Mouse (Mus musculus): ENCODE data around the gene Epb41. TPM values are rescaled to one million over a fixed set of nuclear protein-coding genes. Genes with fewer than 3 reads are reported as not detected.

Epb41 gene
- polyA plus RNA-seq, 1 experiment from 2014 or later, result 52.0 TPM

GRCm38 (mm10) chr4:131898503-131899179 lies 176.5 kb downstream of the Epb41 start:
- DNase-seq (ENCODE audit: low spot score), result no peak

DNA sequence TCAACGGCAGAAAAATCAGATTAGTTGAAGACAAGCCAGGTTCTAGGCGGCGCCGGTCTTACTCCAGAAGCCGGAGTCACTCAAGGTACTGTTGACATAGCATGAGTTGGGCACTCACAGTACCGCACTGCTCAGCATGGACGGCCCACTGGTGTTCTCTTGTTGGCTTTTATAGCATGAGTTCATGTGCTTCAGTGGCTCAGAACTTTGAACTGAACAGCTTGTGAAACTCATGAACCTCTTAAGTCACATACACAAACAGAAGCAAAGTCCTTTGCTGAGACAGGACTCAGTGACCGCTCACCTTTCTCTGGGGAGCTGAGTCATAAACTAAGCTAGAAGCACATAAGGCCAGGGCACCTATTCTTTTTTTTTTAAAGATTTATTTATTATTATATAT lies 177.3 kb downstream of the Epb41 start:
- DNase-seq (ENCODE audit: low spot score), result no peak

DNA sequence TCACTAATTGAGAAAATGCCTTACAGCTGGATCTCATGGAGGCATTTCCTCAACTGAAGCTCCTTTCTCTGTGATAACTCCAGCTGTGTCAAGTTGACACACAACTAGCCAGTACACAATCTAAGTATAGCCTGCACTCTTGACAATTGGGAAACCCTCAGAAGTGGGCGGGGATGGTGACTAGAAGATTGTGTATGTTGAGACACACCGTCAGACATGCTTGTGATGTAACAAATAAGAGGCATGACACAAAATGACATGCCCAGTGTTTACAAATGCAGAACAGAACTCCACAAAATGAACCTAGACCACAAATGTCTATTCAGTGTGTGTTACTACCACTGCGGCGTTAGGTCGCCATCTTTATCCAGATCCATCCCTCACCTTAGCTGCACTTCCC lies 178.0 kb downstream of the Epb41 start:
- no peak for DNase-seq (ENCODE audit: low spot score)

DNA sequence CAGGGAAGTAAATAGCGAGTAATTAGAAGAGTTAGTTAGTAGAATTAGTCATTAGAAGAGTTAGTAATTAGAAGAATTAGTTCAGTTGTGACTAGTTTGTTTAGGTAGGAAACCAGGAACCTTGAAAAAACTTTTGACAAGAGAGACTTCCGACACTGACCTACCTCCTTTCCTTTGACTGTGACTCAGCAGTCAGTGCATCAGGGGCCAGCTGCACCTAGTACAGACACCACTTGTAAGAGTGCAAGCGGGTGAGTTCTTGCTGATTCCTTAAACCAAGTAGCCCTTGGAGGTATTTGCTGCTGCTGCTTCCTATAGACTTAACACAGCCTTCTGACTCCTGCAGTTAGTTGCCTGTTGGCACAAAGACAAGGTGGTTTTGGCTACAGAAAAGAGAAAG lies 184.4 kb downstream of the Epb41 start:
- DNase-seq (ENCODE audit: low spot score), result no peak

GRCm38 (mm10) chr4:131888564-131888963 lies 186.6 kb downstream of the Epb41 start:
- DNase-seq (ENCODE audit: low spot score), result no peak

- DNase-seq (ENCODE audit: low spot score), result no peak
These were observed 189.7 kb downstream of the Epb41 start for GRCm38 (mm10) chr4:131885376-131885775.

DNA sequence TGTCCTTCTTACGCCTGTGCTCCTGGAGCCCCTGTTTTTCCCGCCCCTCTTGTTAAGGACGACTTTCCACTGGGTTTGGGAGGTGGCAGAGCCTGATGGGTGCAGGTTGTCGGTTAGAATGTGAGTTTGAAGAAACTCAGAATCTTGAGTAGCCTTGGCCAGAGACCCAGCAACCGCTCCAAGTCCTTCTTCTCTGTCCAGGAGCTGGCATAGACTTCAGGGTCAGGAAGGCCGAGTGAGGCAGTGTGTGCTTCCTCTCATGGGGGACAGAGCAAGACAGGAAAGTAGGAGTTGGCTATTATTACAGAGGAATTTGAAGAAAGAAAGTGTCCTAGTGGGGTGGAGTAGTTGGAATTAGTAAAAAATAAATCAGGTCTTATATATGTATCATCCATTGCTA lies 191.6 kb downstream of the Epb41 start:
- DNase-seq (ENCODE audit: low spot score), result no peak

DNA sequence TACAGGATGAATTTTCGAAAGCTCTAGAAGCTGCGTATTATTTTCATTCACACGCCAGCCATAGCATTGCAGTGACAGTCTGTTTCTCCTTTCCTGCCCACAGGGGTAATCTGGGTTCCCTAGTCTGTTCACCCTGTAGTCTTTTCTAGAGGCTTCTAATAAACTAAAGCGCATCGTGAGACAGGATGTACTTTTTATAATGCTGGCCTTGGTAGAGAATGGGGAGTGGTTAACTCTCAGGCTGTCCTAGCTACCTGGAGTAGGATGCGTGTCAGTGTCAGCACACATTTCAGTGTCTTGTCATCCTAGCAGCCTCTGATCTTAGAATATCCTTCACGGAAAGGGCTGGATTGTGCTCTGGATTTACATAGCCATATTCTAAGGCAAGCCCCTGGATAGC lies 193.8 kb downstream of the Epb41 start:
- DNase-seq (ENCODE audit: low spot score), result no peak

- no peak for DNase-seq (ENCODE audit: low spot score)
These were observed 195.4 kb downstream of the Epb41 start for GRCm38 (mm10) chr4:131879692-131880091.

- DNase-seq (ENCODE audit: low spot score), result no peak
These were observed 198.3 kb downstream of the Epb41 start for GRCm38 (mm10) chr4:131876836-131877235.

DNA sequence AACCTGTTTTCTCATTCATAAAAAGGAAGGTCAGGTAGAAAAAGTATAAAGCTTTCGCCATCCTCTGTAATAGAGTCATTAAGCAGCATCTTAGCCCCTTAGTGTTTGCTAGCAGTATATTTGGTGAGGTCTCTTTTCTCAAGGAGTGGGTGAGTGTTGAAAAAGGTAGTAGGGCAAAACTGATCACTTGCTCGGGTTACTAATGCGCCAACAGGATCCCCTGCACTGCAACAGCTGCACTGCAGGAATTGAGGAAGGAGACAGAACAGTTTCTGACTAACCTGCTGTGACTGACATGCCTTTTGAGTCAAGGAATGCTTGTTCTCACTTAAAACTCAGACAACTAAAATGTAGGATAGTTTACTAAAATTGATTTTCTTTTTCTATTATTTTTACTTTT lies 199.9 kb downstream of the Epb41 start:
- no peak for DNase-seq (ENCODE audit: low spot score)

- DNase-seq (ENCODE audit: low spot score), result peak; percentile 27
These were observed 200.6 kb downstream of the Epb41 start for GRCm38 (mm10) chr4:131874567-131874966.

GRCm38 (mm10) chr4:131874169-131874536 lies 201.0 kb downstream of the Epb41 start:
- no peak for DNase-seq (ENCODE audit: low spot score)

Small RNAs within 50 kb of the gene (microRNA-seq; reads per million reads assigned to microRNA genes)
- gene Gm27445 (ENCODE audit: borderline number of aligned reads), result not detected

Other genes starting within 250 kb of the Epb41 start
- 0.27 and 0.74 TPM in 2 replicates for gene Ptpru, start 237.0 kb downstream of the Epb41 start, polyA plus RNA-seq (2015; fragmentation: Nextera tagmentation; extraction: Ambion mirVana)
- 36.9 and 40.5 TPM in 2 replicates for gene Mecr, start 231.9 kb downstream of the Epb41 start, polyA plus RNA-seq (2015; fragmentation: Nextera tagmentation; extraction: Ambion mirVana)
- gene Srsf4, start 201.7 kb downstream of the Epb41 start, polyA plus RNA-seq (2015; fragmentation: Nextera tagmentation; extraction: Ambion mirVana), result 119 and 123 TPM in 2 replicates
- gene Tmem200b, start 153.6 kb downstream of the Epb41 start, polyA plus RNA-seq (2015; fragmentation: Nextera tagmentation; extraction: Ambion mirVana), result 0.30 and 0.35 TPM in 2 replicates
- 0.05 and 0.08 TPM in 2 replicates for gene Gm10300, start 624 bp downstream of the Epb41 start, polyA plus RNA-seq (2015; fragmentation: Nextera tagmentation; extraction: Ambion mirVana)
- 0.08 and 0.22 TPM in 2 replicates for gene Oprd1, start 69.2 kb upstream of the Epb41 start, polyA plus RNA-seq (2015; fragmentation: Nextera tagmentation; extraction: Ambion mirVana)
- 126 TPM in 2 replicates for gene Ythdf2, start 137.0 kb upstream of the Epb41 start, polyA plus RNA-seq (2015; fragmentation: Nextera tagmentation; extraction: Ambion mirVana)
- gene Gmeb1, start 186.3 kb upstream of the Epb41 start, polyA plus RNA-seq (2015; fragmentation: Nextera tagmentation; extraction: Ambion mirVana), result 32.8 and 43.6 TPM in 2 replicates
- 83.0 and 92.5 TPM in 2 replicates for gene Taf12, start 199.1 kb upstream of the Epb41 start, polyA plus RNA-seq (2015; fragmentation: Nextera tagmentation; extraction: Ambion mirVana)
- 10.8 and 11.9 TPM in 2 replicates for gene Rab42, start 228.1 kb upstream of the Epb41 start, polyA plus RNA-seq (2015; fragmentation: Nextera tagmentation; extraction: Ambion mirVana)

Data from thymus, postnatal 0 days (tissue).